Mouse (Mus musculus): ENCODE results near the gene Nfkb2.
A peak's percentile ranks its signal among the peaks of the same experiment; 100 is the strongest.

Nfkb2 gene

GRCm38 (mm10) chr19:46347936-46348668 lies 44.0 kb downstream of the Nfkb2 start:
- DNase-seq: no peak

- DNase-seq: peak; percentile 87 to 93
Measured at GRCm38 (mm10) chr19:46348761-46349458, 44.8 kb downstream of the Nfkb2 start.

GRCm38 (mm10) chr19:46349550-46349949 lies 45.4 kb downstream of the Nfkb2 start:
- DNase-seq: peak; percentile 15 to 27

GRCm38 (mm10) chr19:46350168-46350932 lies 46.2 kb downstream of the Nfkb2 start, which contains the start of gene 2310034G01Rik:
Gene 2310034G01Rik (minus strand): TSS chr19:46350302.
- DNase-seq: peak; percentile 38 to 62

- peak; percentile 92 to 95 for DNase-seq
Measured at GRCm38 (mm10) chr19:46356701-46357138, 52.6 kb downstream of the Nfkb2 start.

GRCm38 (mm10) chr19:46357344-46358280 lies 53.5 kb downstream of the Nfkb2 start:
- DNase-seq: no peak

- DNase-seq: no peak
Measured at GRCm38 (mm10) chr19:46358381-46358780, 54.3 kb downstream of the Nfkb2 start.

Data from cerebellum, postnatal 36 days (tissue).